Mouse (Mus musculus) lung, postnatal 0 days (tissue): ENCODE results near the gene Hibadh.

Experiments
- CTCF ChIP-seq: IDR thresholded peaks from 2 replicates; pipeline ENCODE4 v1.5.1; 2016; ENCODE audit warnings: antibody characterized with exemption, mild to moderate bottlenecking
- EP300 ChIP-seq: IDR thresholded peaks from 2 replicates; pipeline ENCODE4 v1.6.1; 2016; ENCODE audit warnings: antibody characterized with exemption, mild to moderate bottlenecking, control low read depth

DNA sequence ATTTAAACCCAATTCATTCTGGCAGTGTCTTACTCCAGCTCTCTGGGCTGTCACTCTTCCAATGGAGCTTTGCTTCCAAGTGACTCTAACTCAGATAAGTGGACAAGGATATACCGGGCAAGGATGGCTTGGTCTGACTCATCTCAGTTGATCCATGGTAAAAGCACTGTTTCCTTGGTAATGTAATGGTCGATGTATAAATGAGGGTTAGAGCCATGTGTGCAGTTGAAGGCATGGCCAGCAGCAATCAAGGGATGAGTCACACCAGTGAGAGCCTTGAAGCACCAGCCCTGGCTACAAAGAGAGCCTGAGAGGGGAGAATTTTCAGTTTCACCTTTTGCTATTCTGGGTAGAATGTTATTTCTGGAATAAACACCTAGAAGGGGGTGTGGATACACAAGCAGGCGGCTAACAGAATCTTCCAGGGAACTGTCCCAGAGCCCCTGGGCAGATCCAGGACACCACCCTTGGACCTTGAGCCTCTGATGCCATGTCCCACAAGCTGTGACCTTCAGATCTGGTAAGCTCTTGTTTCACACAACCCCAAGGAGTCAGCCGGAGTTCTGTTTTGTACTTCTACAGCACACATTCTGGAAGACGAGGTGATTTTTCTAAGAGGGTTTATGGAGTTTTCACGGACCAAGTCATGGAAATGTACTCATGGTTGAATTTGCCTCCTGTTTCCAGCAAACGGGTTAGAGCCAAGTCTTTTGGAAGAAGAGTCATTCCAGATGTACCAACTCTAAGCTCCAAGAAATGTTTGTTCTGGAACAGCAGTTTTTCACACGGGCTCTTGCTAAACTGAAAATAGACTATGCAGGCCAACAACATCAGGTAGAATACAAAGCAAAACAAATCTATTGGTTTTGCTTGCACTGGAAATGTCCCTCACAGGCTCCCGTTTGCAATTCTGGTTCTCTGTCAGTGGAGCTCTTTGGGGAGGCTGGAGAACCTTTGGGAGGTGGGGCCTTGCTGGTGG, 134.1 kb downstream of the Hibadh start:
- TF ChIP-seq CTCF (no peak), EP300 (no peak)
